Mouse (Mus musculus): ENCODE results near the gene Ptbp1. TPM values are rescaled to one million over a fixed set of nuclear protein-coding genes. Genes with fewer than 3 reads are reported as not detected.

Ptbp1 gene
- polyA plus RNA-seq, 2 experiments = 262 to 536 TPM

DNA sequence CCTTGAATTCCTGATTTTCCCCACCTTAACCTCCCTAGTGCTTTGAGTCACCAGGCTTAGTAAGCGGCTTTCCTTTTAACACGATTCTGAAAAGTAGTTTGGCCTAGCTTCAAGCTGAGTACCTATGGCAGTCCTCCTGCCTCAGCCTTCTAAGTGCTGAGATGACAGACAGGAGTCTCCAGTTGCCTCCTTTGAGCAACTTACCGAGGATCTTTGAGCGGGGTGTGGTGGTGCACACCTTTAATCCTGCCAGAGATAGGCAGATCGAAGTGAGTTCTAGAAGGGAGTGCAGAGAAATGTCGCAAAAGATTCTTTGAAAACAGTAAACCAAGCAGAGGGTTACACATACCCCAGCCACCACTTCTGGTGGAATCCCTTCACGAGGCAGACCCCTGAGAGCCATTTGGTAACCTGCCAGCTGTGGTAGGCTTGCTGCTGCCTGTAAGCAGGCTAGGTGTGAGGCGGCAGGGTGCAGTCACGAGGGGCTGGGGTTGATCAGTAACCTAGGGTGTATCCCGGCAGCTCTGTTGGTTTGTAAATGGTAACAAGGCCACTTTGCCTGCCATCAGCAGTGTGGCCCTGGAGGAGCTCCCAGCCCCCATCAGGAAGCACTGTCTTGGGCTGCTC, 1.4 kb downstream of the Ptbp1 start:
- no peak for TF ChIP-seq POLR2A (IDR thresholded peaks at IDR 0.05; ENCODE audit: borderline replicate concordance, extremely low read depth, insufficient read depth, insufficient read length)
- WGBS = 2% methylated on average over 10 of the region's 10 CpGs
- ATAC-seq (ENCODE audit: low FRiP score, low read depth) (no peak), DNase-seq (ENCODE audit: low spot score) (peak; percentile 58)
- H3K9ac ChIP-seq (ENCODE audit: low read depth, low read length, severe bottlenecking) = peak overlapping the region; percentile 99
- H3K9me3 ChIP-seq (ENCODE audit: control insufficient read depth, low read length) = no peaks in the 10 kb centered on the region
- H3K4me3 ChIP-seq (replicated peaks; ENCODE audit: low read length) = peak overlapping the region; percentile 99
- no peak overlapping the region; the same call in 1 of the 2 replicates for H3K27ac ChIP-seq (replicated peaks; ENCODE audit: low read depth, low read length)
- peaks cover 50% of the 10 kb centered on the region for H3K36me3 ChIP-seq (ENCODE audit: control insufficient read depth, insufficient read depth, low read length)
- peak overlapping the region; percentile 98 for H3K4me2 ChIP-seq (replicated peaks; ENCODE audit: low read depth, low read length, severe bottlenecking)
- H3K27me3 ChIP-seq (ENCODE audit: control insufficient read depth, insufficient read depth, low read length) = no peaks in the 10 kb centered on the region
- peaks cover 47% of the 10 kb centered on the region for H3K4me1 ChIP-seq (ENCODE audit: control insufficient read depth, insufficient read depth, low read length)

- peaks cover 46% of the 10 kb centered on the region for H3K4me1 ChIP-seq (ENCODE audit: control insufficient read depth, insufficient read depth, low read length)
- 36% methylated on average over 6 of the region's 6 CpGs for WGBS
- H3K9ac ChIP-seq (ENCODE audit: low read depth, low read length, severe bottlenecking) = peak overlapping the region; percentile 99
- H3K36me3 ChIP-seq (ENCODE audit: control insufficient read depth, insufficient read depth, low read length) = peaks cover 56% of the 10 kb centered on the region
- H3K27me3 ChIP-seq (ENCODE audit: control insufficient read depth, insufficient read depth, low read length) = no peaks in the 10 kb centered on the region
- no peaks in the 10 kb centered on the region for H3K9me3 ChIP-seq (ENCODE audit: control insufficient read depth, low read length)
- H3K27ac ChIP-seq (replicated peaks; ENCODE audit: low read depth, low read length) = no peak overlapping the region; the same call in 1 of the 2 replicates
- DNase-seq (ENCODE audit: low spot score) = no peak
- no peak for TF ChIP-seq POLR2A (IDR thresholded peaks at IDR 0.05; ENCODE audit: borderline replicate concordance, extremely low read depth, insufficient read depth, insufficient read length)
- ATAC-seq (ENCODE audit: low FRiP score, low read depth) = no peak
- H3K4me2 ChIP-seq (replicated peaks; ENCODE audit: low read depth, low read length, severe bottlenecking) = peak overlapping the region; percentile 98
- H3K4me3 ChIP-seq (replicated peaks; ENCODE audit: low read length) = peak overlapping the region; percentile 99
Measured at GRCm38 (mm10) chr10:79856280-79856679, 2.1 kb downstream of the Ptbp1 start.

GRCm38 (mm10) chr10:79856704-79857451, 2.7 kb downstream of the Ptbp1 start:
- TF ChIP-seq POLR2A (IDR thresholded peaks at IDR 0.05; ENCODE audit: borderline replicate concordance, extremely low read depth, insufficient read depth, insufficient read length) = no peak
- H3K4me1 ChIP-seq (ENCODE audit: control insufficient read depth, insufficient read depth, low read length) = peaks cover 40% of the 10 kb centered on the region
- peak overlapping the region; percentile 98 for H3K4me2 ChIP-seq (replicated peaks; ENCODE audit: low read depth, low read length, severe bottlenecking)
- H3K9me3 ChIP-seq (ENCODE audit: control insufficient read depth, low read length) = no peaks in the 10 kb centered on the region
- H3K27ac ChIP-seq (replicated peaks; ENCODE audit: low read depth, low read length) = no peak overlapping the region; the same call in 1 of the 2 replicates
- 42% methylated on average over 7 of the region's 7 CpGs for WGBS
- DNase-seq (ENCODE audit: low spot score) (no peak), ATAC-seq (ENCODE audit: low FRiP score, low read depth) (no peak)
- H3K27me3 ChIP-seq (ENCODE audit: control insufficient read depth, insufficient read depth, low read length) = no peaks in the 10 kb centered on the region
- peak overlapping the region; percentile 99 for H3K9ac ChIP-seq (ENCODE audit: low read depth, low read length, severe bottlenecking)
- H3K36me3 ChIP-seq (ENCODE audit: control insufficient read depth, insufficient read depth, low read length) = peaks cover 62% of the 10 kb centered on the region
- peak overlapping the region; percentile 99 for H3K4me3 ChIP-seq (replicated peaks; ENCODE audit: low read length)

DNA sequence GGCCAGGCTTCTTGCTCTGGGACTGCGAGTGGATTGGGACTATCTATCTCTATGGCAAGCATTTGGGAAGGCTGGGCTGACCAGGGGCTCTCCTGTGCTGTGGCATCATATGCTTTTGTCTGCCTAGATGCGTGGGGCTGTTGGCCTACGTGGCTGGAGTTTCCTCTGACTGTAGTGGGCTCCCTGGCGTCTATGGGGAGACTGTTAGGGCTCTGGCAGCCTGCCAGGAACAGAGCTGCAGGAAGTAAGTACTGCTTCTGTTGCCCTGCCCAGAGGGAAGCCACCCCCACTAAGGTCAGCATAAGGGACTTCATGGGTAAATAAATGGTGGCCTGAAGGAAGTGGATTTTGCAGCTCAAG, 3.2 kb downstream of the Ptbp1 start:
- Histone ChIP-seq H3K4me2 (replicated peaks; ENCODE audit: low read depth, low read length, severe bottlenecking) (peak overlapping the region; percentile 98), H3K4me3 (replicated peaks; ENCODE audit: low read length) (peak overlapping the region; percentile 99), H3K4me1 (ENCODE audit: control insufficient read depth, insufficient read depth, low read length) (peaks cover 34% of the 10 kb centered on the region), H3K36me3 (ENCODE audit: control insufficient read depth, insufficient read depth, low read length) (peaks cover 68% of the 10 kb centered on the region), H3K27me3 (ENCODE audit: control insufficient read depth, insufficient read depth, low read length) (no peaks in the 10 kb centered on the region), H3K27ac (replicated peaks; ENCODE audit: low read depth, low read length) (no peak overlapping the region; the same call in 1 of the 2 replicates), H3K9ac (ENCODE audit: low read depth, low read length, severe bottlenecking) (peak overlapping the region; percentile 99), H3K9me3 (ENCODE audit: control insufficient read depth, low read length) (no peaks in the 10 kb centered on the region)
- no peak for TF ChIP-seq POLR2A (IDR thresholded peaks at IDR 0.05; ENCODE audit: borderline replicate concordance, extremely low read depth, insufficient read depth, insufficient read length)
- ATAC-seq (ENCODE audit: low FRiP score, low read depth) = no peak
- WGBS = 22% methylated on average over 4 of the region's 4 CpGs
- DNase-seq (ENCODE audit: low spot score) = peak; percentile 60

DNA sequence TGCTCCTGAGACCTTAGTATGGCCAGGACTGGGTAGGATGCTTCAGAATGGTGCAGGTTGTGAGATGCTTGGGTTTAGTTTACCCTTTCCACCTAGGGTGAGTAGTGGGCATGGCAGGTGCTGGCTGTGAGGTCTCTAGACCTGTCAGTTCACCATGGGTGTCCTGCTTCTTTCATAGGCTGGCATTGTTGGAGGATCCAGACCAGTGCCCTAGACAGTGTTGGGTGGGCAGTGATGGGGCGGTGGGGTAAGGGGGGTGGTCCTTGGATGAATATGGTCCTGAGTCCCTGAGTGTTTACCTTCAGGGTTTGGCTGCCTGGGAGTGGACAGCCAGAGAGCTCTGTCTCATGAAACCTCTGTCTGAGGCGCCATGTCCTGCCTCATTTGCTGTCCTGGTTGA, 3.7 kb downstream of the Ptbp1 start:
- peaks cover 29% of the 10 kb centered on the region for H3K4me1 ChIP-seq (ENCODE audit: control insufficient read depth, insufficient read depth, low read length)

More for the DNA sequence above, 3.7 kb downstream of the Ptbp1 start:
- H3K9me3 ChIP-seq (ENCODE audit: control insufficient read depth, low read length) = no peaks in the 10 kb centered on the region
- no peak for TF ChIP-seq POLR2A (IDR thresholded peaks at IDR 0.05; ENCODE audit: borderline replicate concordance, extremely low read depth, insufficient read depth, insufficient read length)
- peaks cover 73% of the 10 kb centered on the region for H3K36me3 ChIP-seq (ENCODE audit: control insufficient read depth, insufficient read depth, low read length)
- peak overlapping the region; percentile 25; the same call in 1 of the 2 replicates for H3K9ac ChIP-seq (ENCODE audit: low read depth, low read length, severe bottlenecking)
- no peak overlapping the region for H3K27ac ChIP-seq (replicated peaks; ENCODE audit: low read depth, low read length)
- DNase-seq (ENCODE audit: low spot score) (no peak), ATAC-seq (ENCODE audit: low FRiP score, low read depth) (no peak)
- WGBS = 74% methylated on average over 2 of the region's 2 CpGs
- no peaks in the 10 kb centered on the region for H3K27me3 ChIP-seq (ENCODE audit: control insufficient read depth, insufficient read depth, low read length)
- H3K4me3 ChIP-seq (replicated peaks; ENCODE audit: low read length) = peak overlapping the region; percentile 99
- peak overlapping the region; percentile 98 for H3K4me2 ChIP-seq (replicated peaks; ENCODE audit: low read depth, low read length, severe bottlenecking)

All from limb, embryonic 14.5 days (tissue).